Mouse (Mus musculus) CH12.LX (cell line): Measurements from ENCODE around the gene Eef1e1.

Experiments
- CHD1 ChIP-seq: IDR thresholded peaks from 2 replicates; pipeline ENCODE4 v1.6.1; 2012; ENCODE audit warnings: low read depth, low read length, improper control_type of control experiment, inconsistent platforms
- POLR2A ChIP-seq: IDR thresholded peaks from 2 replicates; pipeline ENCODE4 v1.6.1; 2011; ENCODE audit warnings: low read depth, mild to moderate bottlenecking, improper control_type of control experiment, low read length

- TF ChIP-seq POLR2A (peak; percentile 81), CHD1 (no peak)
These were observed 24.0 kb downstream of the Eef1e1 start, which contains the start of gene Bloc1s5 for GRCm38 (mm10) chr13:38634800-38635269.
